Mouse (Mus musculus) heart, adult 2 months (tissue): ENCODE results near the gene Avpr1b. TPM values are rescaled to one million over a fixed set of nuclear protein-coding genes. Genes with fewer than 3 reads are reported as not detected.

ENCODE experiments used
- DNase-seq, 2 experiments: peaks; one replicate each; pipeline ENCODE4 v3.0.0; 2021
- H3K27ac ChIP-seq: fragments of 200-600 bp; 2 replicates; pipeline ENCODE4 v1.8.1; 2022
- H3K27me3 ChIP-seq: fragments of 200-500 bp; 2 replicates; pipeline ENCODE4 v1.6.1; 2012; ENCODE audit warnings: mild to moderate bottlenecking, low read length, inconsistent platforms, mixed read lengths; ENCODE audit not compliant: control insufficient read depth, insufficient read depth
- H3K36me3 ChIP-seq: fragments of 200-500 bp; 2 replicates; pipeline ENCODE4 v1.6.1; 2012; ENCODE audit warnings: low read length, inconsistent platforms; ENCODE audit not compliant: control insufficient read depth, insufficient read depth
- H3K4me1 ChIP-seq: fragments of 200-500 bp; 2 replicates; pipeline ENCODE4 v1.6.1; 2011; ENCODE audit warnings: low read length; ENCODE audit not compliant: control insufficient read depth, insufficient read depth
- H3K4me3 ChIP-seq: fragments of 200-600 bp; 2 replicates; pipeline ENCODE4 v1.8.1; 2022
- H3K79me2 ChIP-seq: fragments of 200-500 bp; replicated peaks from 2 replicates; pipeline ENCODE4 v1.6.1; 2012; ENCODE audit warnings: mild to moderate bottlenecking, inconsistent platforms, low read length, moderate library complexity, mixed read lengths; ENCODE audit not compliant: control insufficient read depth, insufficient read depth
- H3K9ac ChIP-seq: fragments of 200-500 bp; 2 replicates; pipeline ENCODE4 v1.6.1; 2012; ENCODE audit warnings: low read depth, mild to moderate bottlenecking, control low read depth, inconsistent platforms, low read length, mixed read lengths
- CTCF ChIP-seq: fragments of 200-600 bp; IDR thresholded peaks from 2 replicates; pipeline ENCODE4 v1.8.1; 2022; ENCODE audit warnings: antibody characterized with exemption, mild to moderate bottlenecking, moderate library complexity
- EP300 ChIP-seq: fragments of 200-500 bp; IDR thresholded peaks from 2 replicates; pipeline ENCODE4 v1.6.1; 2011; ENCODE audit warnings: low read depth, low read length, control low read depth; ENCODE audit not compliant: insufficient read depth
- POLR2A ChIP-seq: fragments of 200-500 bp; IDR thresholded peaks from 2 replicates; pipeline ENCODE4 v1.6.1; 2011; ENCODE audit warnings: mild to moderate bottlenecking, low read depth, low read length, control low read depth; ENCODE audit not compliant: insufficient read depth
- WGBS: fragments of 180-500 bp; shearing (Covaris S2); methylation state at CpG from one replicate; pipeline ENCODE4 v1.1.7; 2018; 5-methylcytosine and 5-hydroxymethylcytosine counted together
- intact Hi-C: fragments of 180-260 bp; cut with DNase I; formaldehyde crosslinking; loops from one replicate; pipeline ENCODE4 v1.15.1; 2025
- polyA plus RNA-seq: library from polyadenylated mRNA; depleted of rRNA; stranded (reverse); fragments of >200 nt; gene quantifications from 2 replicates; pipeline ENCODE4 v1.2.3, GENCODE M21; 2012
- total RNA-seq, 2 experiments: library from RNA; stranded (reverse); gene quantifications; 2 replicates each; pipeline ENCODE4 v1.2.3; 2021

The Avpr1b gene
- total and polyA plus RNA-seq, 3 experiments: not detected

GRCm38 (mm10) chr1:131614641-131615040 is 15.6 kb downstream of the Avpr1b start:
- H3K27me3 ChIP-seq: no peaks in the 10 kb centered on the region
- no peaks in the 10 kb centered on the region for H3K36me3 ChIP-seq
- DNase-seq: no peak
- no peaks in the 10 kb centered on the region for H3K79me2 ChIP-seq
- TF ChIP-seq CTCF (no peak), POLR2A (no peak), EP300 (no peak)
- 66% methylated on average over 6 of the region's 6 CpGs for WGBS
- no peaks in the 10 kb centered on the region for H3K4me1 ChIP-seq
- no peak overlapping the region for H3K27ac ChIP-seq
- H3K9ac ChIP-seq: no peak overlapping the region
- intact Hi-C loops: loop anchor here (5.0 kb wide), 1 partner anchor 233 kb away; no protein-coding TSS in a partner anchor
- no peak overlapping the region for H3K4me3 ChIP-seq

GRCm38 (mm10) chr1:131616131-131616530 is 17.1 kb downstream of the Avpr1b start:
- Histone ChIP-seq H3K4me3 (no peak overlapping the region), H3K36me3 (no peaks in the 10 kb centered on the region), H3K27ac (no peak overlapping the region), H3K4me1 (no peaks in the 10 kb centered on the region), H3K27me3 (no peaks in the 10 kb centered on the region), H3K79me2 (no peaks in the 10 kb centered on the region), H3K9ac (no peak overlapping the region)
- DNase-seq: no peak
- intact Hi-C loops: no loop called here
- WGBS: 76% methylated on average over 1 of the region's 1 CpGs
- TF ChIP-seq EP300 (no peak), POLR2A (no peak), CTCF (no peak)

- intact Hi-C loops: no loop called here
- WGBS: 61% methylated on average over 5 of the region's 5 CpGs
- no peak overlapping the region for H3K27ac ChIP-seq
- no peak overlapping the region for H3K4me3 ChIP-seq
- no peaks in the 10 kb centered on the region for H3K36me3 ChIP-seq
- no peaks in the 10 kb centered on the region for H3K79me2 ChIP-seq
- no peak overlapping the region for H3K9ac ChIP-seq
- no peak for DNase-seq
- H3K4me1 ChIP-seq: no peaks in the 10 kb centered on the region
- no peak for TF ChIP-seq EP300
- TF ChIP-seq CTCF: no peak
- no peak for TF ChIP-seq POLR2A
- H3K27me3 ChIP-seq: no peaks in the 10 kb centered on the region
These were observed 17.6 kb downstream of the Avpr1b start for GRCm38 (mm10) chr1:131616546-131617220.

DNA sequence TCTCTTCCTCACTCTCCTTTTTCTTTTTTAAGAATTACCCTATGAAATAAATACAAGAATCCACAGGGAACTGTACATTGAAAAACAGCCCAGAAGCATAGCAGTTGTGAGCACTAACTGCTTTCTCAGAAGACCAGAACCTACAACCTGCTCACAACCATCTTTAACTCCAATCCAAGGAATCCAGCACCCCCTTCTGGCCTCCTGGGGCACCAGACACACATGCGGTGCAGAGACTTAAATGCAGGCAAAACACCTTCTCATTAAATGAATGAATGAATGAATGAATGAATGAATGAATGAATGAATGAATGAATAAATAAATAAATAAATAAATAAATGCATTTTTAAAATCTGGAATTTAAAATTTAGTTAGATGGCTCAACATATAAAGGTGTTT is 19.5 kb downstream of the Avpr1b start:
- H3K79me2 ChIP-seq: no peaks in the 10 kb centered on the region
- intact Hi-C loops: no loop called here
- no peak overlapping the region for H3K27ac ChIP-seq
- no peak overlapping the region for H3K4me3 ChIP-seq
- no peaks in the 10 kb centered on the region for H3K36me3 ChIP-seq
- TF ChIP-seq CTCF (peak; percentile 20), POLR2A (no peak)
- no peak for DNase-seq
- 88% methylated on average over 1 of the region's 1 CpGs for WGBS
- no peaks in the 10 kb centered on the region for H3K27me3 ChIP-seq
- no peaks in the 10 kb centered on the region for H3K4me1 ChIP-seq
- H3K9ac ChIP-seq: no peak overlapping the region

GRCm38 (mm10) chr1:131619348-131619747 is 20.3 kb downstream of the Avpr1b start:
- H3K27me3 ChIP-seq: no peaks in the 10 kb centered on the region
- DNase-seq: no peak
- no peaks in the 10 kb centered on the region for H3K79me2 ChIP-seq
- intact Hi-C loops: no loop called here
- TF ChIP-seq CTCF: no peak
- no peak for TF ChIP-seq POLR2A
- no peak for TF ChIP-seq EP300
- H3K36me3 ChIP-seq: no peaks in the 10 kb centered on the region
- no peaks in the 10 kb centered on the region for H3K4me1 ChIP-seq
- no peak overlapping the region for H3K4me3 ChIP-seq
- 74% methylated on average over 7 of the region's 7 CpGs for WGBS
- H3K27ac ChIP-seq: no peak overlapping the region
- no peak overlapping the region for H3K9ac ChIP-seq

GRCm38 (mm10) chr1:131623644-131624043 is 24.6 kb downstream of the Avpr1b start:
- no peak for DNase-seq
- Histone ChIP-seq H3K4me3 (no peak overlapping the region), H3K79me2 (no peaks in the 10 kb centered on the region), H3K9ac (no peak overlapping the region), H3K36me3 (no peaks in the 10 kb centered on the region), H3K27ac (no peak overlapping the region), H3K27me3 (no peaks in the 10 kb centered on the region), H3K4me1 (no peaks in the 10 kb centered on the region)
- intact Hi-C loops: no loop called here
- TF ChIP-seq CTCF (no peak), EP300 (no peak), POLR2A (no peak)
- 86% methylated on average over 3 of the region's 3 CpGs for WGBS
